Mouse (Mus musculus) heart, postnatal 25 days (tissue): ENCODE results near the gene Gm2696. TPM values are rescaled to one million over a fixed set of nuclear protein-coding genes. Genes with fewer than 3 reads are reported as not detected.

Experiments
- DNase-seq: peaks from one replicate; pipeline ENCODE4 v3.0.0; 2022; ENCODE audit warnings: low spot score
- intact Hi-C: fragments of 180-260 bp; cut with DNase I; formaldehyde crosslinking; loops from one replicate; pipeline ENCODE4 v1.15.1; 2025
- total RNA-seq, 2 experiments: library from RNA; stranded (reverse); gene quantifications; 2 replicates each; pipeline ENCODE4 v1.2.3; 2021

Gene Gm2696
- total RNA-seq, 2 experiments from 2014 or later: not detected

DNA sequence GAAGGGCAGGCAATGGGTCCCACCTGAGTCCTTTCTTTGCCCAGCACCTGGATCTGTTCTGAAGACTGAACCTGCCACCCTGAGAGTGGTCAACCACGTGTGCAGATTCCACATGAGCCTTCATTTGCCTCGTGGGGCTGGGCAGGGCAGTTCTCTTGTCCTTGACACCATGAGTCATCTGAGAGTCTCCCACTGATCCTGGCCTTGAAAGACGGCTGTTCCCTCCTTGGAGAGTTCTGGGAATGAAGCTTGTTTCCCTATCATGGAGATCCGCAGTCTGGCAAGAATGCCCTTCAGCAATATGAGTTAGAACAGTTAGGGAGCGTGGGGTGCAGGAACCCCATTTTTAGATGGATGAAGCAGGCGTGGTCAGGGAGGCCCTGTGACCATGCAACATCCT, 24.5 kb downstream of the Gm2696 start:
- intact Hi-C loops: no loop called here
- no peak for DNase-seq

DNA sequence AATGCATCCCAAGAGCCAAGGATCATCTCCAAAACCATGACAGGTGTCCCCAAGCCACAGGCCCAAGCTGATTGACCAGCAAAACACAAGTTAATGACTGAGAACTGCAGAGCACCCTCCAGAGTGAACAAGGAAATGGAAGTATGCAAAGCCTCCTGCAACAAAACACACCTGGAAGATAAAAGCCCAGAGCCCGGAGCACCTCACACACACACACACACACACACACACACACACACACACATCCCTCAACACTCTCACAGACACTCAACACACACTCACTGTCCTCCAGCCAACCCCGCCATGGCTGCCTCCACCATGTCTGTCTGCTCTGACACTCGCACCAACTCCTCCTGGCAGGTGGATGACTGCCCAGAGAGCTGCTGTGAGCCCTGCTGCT, 32.0 kb downstream of the Gm2696 start, which contains the start of gene Gm36176:
TSS of gene Gm36176 (plus strand) at position 301 of the 400 bp plus-strand sequence.
- intact Hi-C loops: no loop called here
- DNase-seq: no peak

DNA sequence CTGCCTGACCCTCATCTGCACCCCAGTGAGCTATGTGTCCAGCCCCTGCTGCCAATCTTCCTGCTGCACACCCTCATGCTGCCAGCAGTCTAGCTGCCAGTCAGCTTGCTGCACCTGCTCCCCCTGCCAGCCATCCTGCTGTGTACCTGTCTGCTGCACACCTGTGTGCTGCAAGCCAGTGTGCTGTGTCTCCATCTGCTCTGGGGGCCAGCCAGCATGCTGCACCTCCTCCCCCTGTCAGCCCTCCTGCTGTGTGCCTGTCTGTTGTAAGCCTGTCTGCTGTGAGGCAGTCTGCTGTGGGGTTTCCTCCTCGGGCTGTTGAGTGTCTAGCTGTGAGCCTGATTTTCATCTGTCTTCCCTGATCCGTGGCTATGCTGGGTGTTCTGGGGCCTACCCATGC, 32.5 kb downstream of the Gm2696 start:
- intact Hi-C loops: no loop called here
- no peak for DNase-seq

DNA sequence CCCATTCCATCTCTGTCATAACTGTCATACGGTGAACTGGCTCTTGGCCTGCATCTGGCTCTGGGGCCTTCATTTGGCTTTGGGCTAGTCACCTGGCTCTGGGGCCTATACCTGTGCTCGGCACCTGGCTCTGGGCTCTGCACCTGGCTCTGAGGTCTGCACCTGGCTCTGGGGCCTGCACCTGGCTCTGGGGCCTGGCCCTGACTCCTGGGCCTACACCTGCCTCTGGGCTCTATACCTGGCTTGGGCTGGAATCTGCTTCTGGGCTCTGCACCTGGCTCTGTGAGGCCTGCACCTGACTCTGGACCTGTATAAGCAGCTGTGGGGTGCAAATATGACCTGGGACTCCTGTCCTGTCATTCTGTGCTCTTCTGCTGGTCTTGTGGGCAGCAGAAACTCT, 33.1 kb downstream of the Gm2696 start:
- intact Hi-C loops: no loop called here
- DNase-seq: no peak

DNA sequence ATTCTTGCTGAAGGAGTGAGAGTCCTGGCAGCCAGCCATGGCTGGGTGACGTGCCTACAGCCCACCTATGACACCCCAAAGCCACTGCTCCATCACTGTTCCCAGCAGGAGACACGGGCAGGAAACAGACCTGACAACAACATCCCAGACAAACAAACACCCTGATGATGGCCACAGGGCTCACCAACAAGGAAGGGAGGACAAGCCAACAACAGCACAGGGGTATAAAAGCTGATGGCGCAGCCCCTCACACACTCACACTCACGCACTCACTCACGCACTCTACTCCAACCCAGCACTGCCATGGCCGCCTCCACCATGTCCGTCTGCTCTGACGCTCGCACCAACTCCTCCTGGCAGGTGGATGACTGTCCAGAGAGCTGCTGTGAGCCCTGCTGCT, 38.1 kb downstream of the Gm2696 start, which contains the start of gene Gm10318:
TSS of gene Gm10318 (plus strand) at position 301 of the 400 bp plus-strand sequence.
- no peak for DNase-seq
- intact Hi-C loops: no loop called here

DNA sequence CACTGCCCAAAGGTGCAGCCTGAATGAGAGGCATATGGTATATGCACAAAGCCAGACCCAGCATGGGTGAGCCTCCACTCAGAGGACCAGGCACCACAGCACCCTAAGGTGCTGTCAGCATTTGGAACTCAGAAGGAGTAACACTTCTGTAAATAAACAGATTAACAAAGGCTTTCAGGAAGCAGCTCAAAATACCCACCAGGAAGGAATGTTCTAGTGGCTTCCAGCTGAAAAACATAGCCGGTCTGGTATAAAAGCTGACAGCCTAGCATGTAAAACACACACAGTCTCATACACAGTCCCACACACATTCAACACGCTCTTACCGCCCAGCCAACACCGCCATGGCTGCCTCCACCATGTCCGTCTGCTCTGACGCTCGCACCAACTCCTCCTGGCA, 47.2 kb downstream of the Gm2696 start, which contains the start of gene Gm3285:
TSS of gene Gm3285 (plus strand) at position 301 of the 400 bp plus-strand sequence.
- DNase-seq: no peak
- intact Hi-C loops: no loop called here

DNA sequence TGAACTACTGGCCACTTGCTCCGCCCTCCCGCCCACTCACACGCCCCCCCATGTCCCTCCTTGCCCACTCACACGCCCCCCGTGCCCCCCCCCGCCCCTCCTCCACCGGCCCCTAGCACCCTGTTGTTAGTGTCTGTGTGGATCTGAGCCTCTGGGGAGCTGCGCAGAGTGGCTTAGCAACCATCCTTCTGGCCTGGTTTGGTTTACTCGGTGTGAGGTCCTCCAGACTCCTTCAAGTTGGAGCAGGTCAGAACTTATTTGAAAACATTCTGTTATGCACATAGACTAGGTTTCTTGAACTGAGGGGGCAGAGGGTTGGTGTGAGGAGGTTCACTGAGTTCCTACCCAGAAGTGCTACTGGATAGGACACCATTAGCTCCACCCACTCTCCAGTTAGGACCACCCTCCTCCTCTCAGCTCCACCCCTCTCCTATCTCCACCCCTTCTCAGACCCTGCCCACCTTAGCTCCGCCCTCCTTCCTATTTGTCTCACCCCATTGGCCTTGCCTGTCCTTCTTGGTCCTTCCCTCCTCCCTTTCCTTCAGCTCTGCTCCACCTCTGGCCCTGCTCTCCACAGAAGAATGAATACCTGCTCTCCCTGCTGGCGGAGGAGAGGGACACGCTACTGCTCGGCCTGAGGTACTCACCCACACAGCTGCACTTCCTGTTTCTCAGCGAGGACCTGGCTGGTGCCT, 49.7 kb downstream of the Gm2696 start:
- no peak for DNase-seq
- intact Hi-C loops: no loop called here

DNA sequence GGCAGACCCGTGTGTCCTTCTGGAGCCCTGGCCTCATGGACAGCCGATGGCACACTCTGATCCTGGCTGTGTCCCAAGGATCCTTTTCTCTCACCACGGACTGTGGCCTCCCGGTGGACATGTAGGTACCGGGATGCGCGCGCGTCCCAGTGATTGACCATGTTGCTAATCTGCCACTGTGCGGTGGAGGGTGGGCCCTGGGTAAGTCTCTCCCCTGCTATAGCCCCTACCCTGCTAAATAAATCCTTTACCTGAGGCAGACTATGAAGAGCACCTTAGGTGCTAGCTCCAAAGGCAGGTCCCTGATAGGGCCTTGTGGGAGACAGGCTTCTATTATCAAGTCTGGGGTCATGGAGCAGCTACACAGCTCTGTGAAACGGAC, 50.3 kb downstream of the Gm2696 start:
- intact Hi-C loops: no loop called here
- DNase-seq: no peak

DNA sequence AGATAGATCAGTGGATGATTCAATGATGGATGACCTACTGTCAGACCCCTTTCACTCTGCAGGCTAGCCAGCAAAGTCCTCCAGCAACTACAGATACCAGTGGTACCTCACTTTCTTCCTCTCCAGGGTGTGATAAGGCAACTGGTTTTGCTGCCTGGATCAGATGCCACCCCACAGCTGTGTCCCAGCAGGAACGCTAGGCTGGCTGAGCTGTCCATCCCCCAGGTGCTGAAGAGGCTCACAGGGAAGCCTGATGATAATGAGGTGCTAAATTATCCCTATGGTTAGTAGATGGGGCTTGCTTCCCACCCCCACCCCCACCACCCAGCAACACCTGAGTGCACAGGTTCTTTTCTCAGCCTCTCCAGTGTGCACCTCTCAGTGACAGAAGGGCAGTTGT, 53.1 kb downstream of the Gm2696 start:
- DNase-seq: no peak
- intact Hi-C loops: no loop called here

DNA sequence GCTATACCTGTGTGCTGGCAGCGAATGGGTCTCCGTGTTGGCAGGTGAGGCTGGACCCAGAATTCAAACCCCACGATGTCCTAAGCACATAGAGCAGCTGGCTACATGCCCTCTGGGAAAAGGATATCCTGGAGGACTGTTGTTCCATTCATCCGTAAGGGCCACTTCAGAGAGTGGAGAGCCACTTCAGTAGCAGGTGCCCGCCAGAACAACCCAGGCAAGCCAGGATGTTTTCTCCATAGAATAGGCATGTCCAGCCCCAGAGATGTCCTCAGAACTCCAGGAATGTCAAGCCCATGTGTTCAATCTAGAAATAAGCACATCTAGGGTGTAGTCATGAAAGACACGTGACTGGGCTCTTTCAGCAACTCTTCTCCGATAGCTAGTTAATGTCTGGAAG, 55.2 kb downstream of the Gm2696 start:
- DNase-seq: no peak
- intact Hi-C loops: no loop called here

DNA sequence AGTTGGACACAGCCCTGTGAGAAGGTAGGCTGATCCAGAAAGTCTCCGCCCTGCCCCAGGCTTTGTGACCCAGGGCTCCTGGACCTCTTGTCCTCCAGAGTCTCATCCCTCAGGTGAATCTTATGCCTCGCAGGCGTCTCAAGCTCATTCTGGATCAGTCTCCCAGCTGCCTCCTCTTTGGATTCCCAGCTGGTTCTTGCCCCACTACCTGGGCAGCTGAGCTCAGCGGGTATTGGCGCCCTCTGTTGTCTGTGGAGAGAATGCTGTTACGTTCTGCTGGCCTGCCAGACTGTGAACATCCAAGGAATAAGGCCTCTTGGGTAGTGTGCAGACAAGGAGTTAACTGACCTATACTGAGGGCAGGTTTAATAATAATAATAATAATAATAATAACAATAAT, 64.5 kb downstream of the Gm2696 start:
- intact Hi-C loops: loop anchor here (1.0 to 5.0 kb wide), 2 partner anchors 172 to 252 kb away; partner anchors contain the start of gene Gm10272
- DNase-seq: no peak

DNA sequence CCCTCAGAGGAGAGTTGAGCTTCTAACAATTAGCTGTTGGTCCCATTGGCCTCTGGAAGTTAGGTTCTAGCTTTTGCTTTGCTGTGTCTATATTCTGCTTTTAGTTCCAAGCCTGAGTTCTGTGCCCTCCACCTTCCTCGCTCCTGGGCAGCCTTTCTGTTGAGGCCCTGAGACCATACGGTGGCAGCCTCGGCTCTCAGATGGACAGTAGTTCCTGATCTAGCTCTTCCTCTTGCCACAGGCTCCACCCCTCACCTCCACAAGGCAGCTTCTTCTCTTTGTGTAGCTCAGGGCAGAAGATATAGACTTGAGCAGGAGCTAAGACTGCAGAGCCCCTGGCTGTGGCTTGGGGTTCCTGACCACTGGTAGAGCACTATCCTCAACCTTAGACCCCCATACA, 65.8 kb downstream of the Gm2696 start:
- no peak for DNase-seq
- intact Hi-C loops: loop anchor here (2.0 to 5.0 kb wide), 2 partner anchors 154 to 363 kb away; partner anchors contain the start of genes Fam207a and Gm10100

DNA sequence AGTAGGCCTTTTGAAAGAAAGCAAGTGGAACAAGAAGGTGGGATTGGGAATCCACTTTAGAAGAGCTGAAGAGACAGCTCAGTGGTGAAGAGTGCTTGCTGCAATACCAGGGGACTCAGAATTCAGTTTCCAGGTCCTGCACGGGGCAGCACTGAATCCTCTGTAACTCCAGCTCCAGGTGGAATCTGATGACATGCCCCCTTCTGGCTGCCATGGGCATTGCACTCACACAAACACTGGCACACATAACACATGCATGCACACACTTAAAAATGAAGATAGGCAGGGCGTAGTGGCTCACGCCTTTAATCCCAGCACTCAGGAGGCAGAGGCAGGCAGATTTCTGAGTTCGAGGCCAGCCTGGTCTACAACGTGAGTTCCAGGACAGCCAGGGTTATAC, 68.1 kb downstream of the Gm2696 start:
- intact Hi-C loops: loop anchor here (5.0 kb wide), 1 partner anchor 365 kb away; the partner anchor contains the start of gene Fam207a
- DNase-seq: no peak

Other genes with a start within 250 kb of the Gm2696 start
- 100 to 1,000 TPM; 124 to 138 TPM for gene Pttg1ip, start 233.0 kb upstream of the Gm2696 start, total RNA-seq
- 10 to 100 TPM; 54.8 to 61.2 TPM for gene Sumo3, start 208.6 kb upstream of the Gm2696 start, total RNA-seq
- gene Gm49325, start 208.5 kb upstream of the Gm2696 start, total RNA-seq: 10 to 100 TPM; 10.3 to 11.7 TPM
- gene Ube2g2, start 192.4 kb upstream of the Gm2696 start, total RNA-seq: 10 to 100 TPM; 66.7 to 68.4 TPM
- gene Tspear, start 128.1 kb upstream of the Gm2696 start, total RNA-seq: not detected
- not detected for gene Gm19402, start 123.9 kb upstream of the Gm2696 start, total RNA-seq
- not detected for gene Gm9508, start 117.4 kb upstream of the Gm2696 start, total RNA-seq
- gene Gm10272, start 108.1 kb upstream of the Gm2696 start, total RNA-seq: not detected
- gene Gm10024, start 103.2 kb upstream of the Gm2696 start, total RNA-seq: not detected
- not detected for gene Gm10142, start 98.9 kb upstream of the Gm2696 start, total RNA-seq
- gene Krtap12-1, start 94.1 kb upstream of the Gm2696 start, total RNA-seq: not detected
- gene Gm10100, start 88.2 kb upstream of the Gm2696 start, total RNA-seq: not detected
- gene Gm18596, start 72.0 kb upstream of the Gm2696 start, total RNA-seq: not detected
- gene Gm9736, start 63.3 kb upstream of the Gm2696 start, total RNA-seq: not detected
- gene Gm3233, start 55.0 kb upstream of the Gm2696 start, total RNA-seq: not detected
- not detected for gene Gm3238, start 43.4 kb upstream of the Gm2696 start, total RNA-seq
- not detected for gene Gm7138, start 37.7 kb upstream of the Gm2696 start, total RNA-seq
- gene Gm3250, start 32.1 kb upstream of the Gm2696 start, total RNA-seq: not detected
- gene Gm7137, start 26.5 kb upstream of the Gm2696 start, total RNA-seq: not detected
- gene Gm9639, start 19.6 kb upstream of the Gm2696 start, total RNA-seq: not detected
- gene Gm19668, start 15.5 kb upstream of the Gm2696 start, total RNA-seq: not detected
- gene Gm9507, start 2.8 kb upstream of the Gm2696 start, total RNA-seq: not detected
- not detected for gene Krtap10-4, start 12.4 kb downstream of the Gm2696 start, total RNA-seq
- gene Krtap10-10, start 21.3 kb downstream of the Gm2696 start, total RNA-seq: not detected
- gene Gm36176, start 32.1 kb downstream of the Gm2696 start, total RNA-seq: not detected
- not detected for gene Gm10318, start 38.2 kb downstream of the Gm2696 start, total RNA-seq
- gene Gm3285, start 47.3 kb downstream of the Gm2696 start, total RNA-seq: not detected
- under 1 TPM; 0.65 to 0.73 TPM for gene Lrrc3, start 87.9 kb downstream of the Gm2696 start, total RNA-seq
- gene Trpm2, start 155.9 kb downstream of the Gm2696 start, total RNA-seq: under 1 TPM; 0.55 to 0.56 TPM
- 10 to 100 TPM in 1 of 2 experiments, 1 to 10 TPM in 1; 9.7 to 11.1 TPM for gene 1810043G02Rik, start 163.8 kb downstream of the Gm2696 start, total RNA-seq
- gene Pfkl, start 195.4 kb downstream of the Gm2696 start, total RNA-seq: 100 to 1,000 TPM; 106 to 115 TPM
- under 1 TPM in 1 of 2 experiments, not detected in 1; 0.22 TPM for gene Dnmt3l, start 227.3 kb downstream of the Gm2696 start, total RNA-seq
- not detected for gene Aire, start 228.9 kb downstream of the Gm2696 start, total RNA-seq